Mouse (Mus musculus) retina, postnatal 7 days (tissue): ENCODE data around the gene Tnfsf9.

ENCODE experiments used
- DNase-seq: peaks from one replicate; pipeline ENCODE4 v3.0.0-alpha.2; 2012; ENCODE audit warnings: low read depth, low spot score

Gene Tnfsf9

GRCm38 (mm10) chr17:57105181-57106034 lies at the start of gene Tnfsf9:
TSS of gene Tnfsf9 (plus strand) at chr17:57105325.
- DNase-seq = no peak

GRCm38 (mm10) chr17:57056246-57056645 lies 48.9 kb upstream of the Tnfsf9 start:
- DNase-seq = no peak

GRCm38 (mm10) chr17:57058891-57059485 lies 46.1 kb upstream of the Tnfsf9 start, which contains the start of gene Crb3:
TSS of gene Crb3 (plus strand) at chr17:57059105.
- DNase-seq = no peak

- peak; percentile 71 for DNase-seq
Observed at GRCm38 (mm10) chr17:57059486-57059977, 45.6 kb upstream of the Tnfsf9 start, which contains the start of gene Slc25a23. TSS of gene Slc25a23 (minus strand) at chr17:57059863.

- DNase-seq = peak; percentile 95
Observed at GRCm38 (mm10) chr17:57060231-57060801, 44.8 kb upstream of the Tnfsf9 start.

GRCm38 (mm10) chr17:57061069-57061468 lies 44.1 kb upstream of the Tnfsf9 start:
- DNase-seq = no peak

GRCm38 (mm10) chr17:57062011-57062521 lies 43.1 kb upstream of the Tnfsf9 start:
- DNase-seq = no peak

GRCm38 (mm10) chr17:57062548-57062947 lies 42.6 kb upstream of the Tnfsf9 start:
- no peak for DNase-seq

- DNase-seq = no peak
Observed at GRCm38 (mm10) chr17:57063031-57063430, 42.1 kb upstream of the Tnfsf9 start.

- DNase-seq = no peak
Observed at GRCm38 (mm10) chr17:57066908-57067307, 38.2 kb upstream of the Tnfsf9 start.

- DNase-seq = no peak
Observed at GRCm38 (mm10) chr17:57070272-57070671, 34.9 kb upstream of the Tnfsf9 start.

- DNase-seq = no peak
Observed at GRCm38 (mm10) chr17:57070699-57071098, 34.4 kb upstream of the Tnfsf9 start.

GRCm38 (mm10) chr17:57076916-57077315 lies 28.2 kb upstream of the Tnfsf9 start:
- no peak for DNase-seq

- no peak for DNase-seq
Observed at GRCm38 (mm10) chr17:57078336-57078735, 26.8 kb upstream of the Tnfsf9 start, which contains the start of gene Dennd1c. TSS of gene Dennd1c (minus strand) at chr17:57078514.

GRCm38 (mm10) chr17:57079919-57080318 lies 25.2 kb upstream of the Tnfsf9 start:
- no peak for DNase-seq

- no peak for DNase-seq
Observed at GRCm38 (mm10) chr17:57081234-57081842, 23.8 kb upstream of the Tnfsf9 start.

- no peak for DNase-seq
Observed at GRCm38 (mm10) chr17:57082481-57082880, 22.6 kb upstream of the Tnfsf9 start.

GRCm38 (mm10) chr17:57085970-57086757 lies 19.0 kb upstream of the Tnfsf9 start:
- no peak for DNase-seq

- no peak for DNase-seq
Observed at GRCm38 (mm10) chr17:57087049-57087832, 17.9 kb upstream of the Tnfsf9 start, which contains the start of gene Tubb4a. TSS of gene Tubb4a (minus strand) at chr17:57087782.

- no peak for DNase-seq
Observed at GRCm38 (mm10) chr17:57094222-57094621, 10.9 kb upstream of the Tnfsf9 start.
